In the genomic region with DNA sequence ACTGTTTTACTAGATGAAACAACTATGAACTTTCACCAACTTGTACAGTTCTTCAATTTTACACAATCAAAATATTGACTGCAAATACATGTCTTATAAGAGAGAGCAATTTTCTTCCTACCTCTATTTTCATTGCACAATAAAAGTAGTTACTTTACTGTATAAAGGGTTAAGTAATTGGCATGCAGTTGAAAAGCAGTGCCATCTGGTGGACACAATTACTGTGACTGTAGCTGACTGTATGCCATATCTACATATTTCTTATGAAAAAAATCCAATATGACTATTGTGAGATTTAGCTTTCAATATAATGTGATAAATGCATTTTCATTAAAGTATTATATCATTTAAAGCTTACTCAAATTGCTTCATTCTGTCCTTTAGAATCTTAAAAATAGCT, we compare ENCODE assay signal across 15 mouse cellular contexts. TPM values are rescaled to one million over a fixed set of nuclear protein-coding genes. Genes with fewer than 3 reads are reported as not detected.
DNase-seq lines count a peak whose midpoint lies in the region; ATAC-seq and TF ChIP-seq lines count a peak whose summit lies in the region.
"Had no signal": no experiment of that assay in that cellular context is flagged by ENCODE, and none has a peak within 500 bp of the region (broad histone marks: within the 10 kb centered on the region; RNA-seq: fewer than 3 reads in every experiment).

No protein-coding gene starts in this region.

- H3K27me3 ChIP-seq in kidney, postnatal 0 days (ENCODE audit: insufficient read depth, low read length) = no peaks in the 10 kb centered on the region
- H3K27me3 ChIP-seq in kidney, embryonic 16.5 days (ENCODE audit: insufficient read depth, low read length) = no peaks in the 10 kb centered on the region
- H3K27me3 ChIP-seq in E14TG2a.4 (ENCODE audit: insufficient read depth, low read length) = no peaks in the 10 kb centered on the region
- H3K27me3 ChIP-seq in neural tube, embryonic 15.5 days (replicated peaks) = no peaks in the 10 kb centered on the region
- H3K27me3 ChIP-seq: lung, embryonic 15.5 days; midbrain, embryonic 15.5 days had no signal

- TF ChIP-seq CTCF in kidney, postnatal 0 days (IDR thresholded peaks at IDR 0.05; ENCODE audit: low read depth) = peak; percentile 68
- peak; percentile 36 for TF ChIP-seq CTCF in E14TG2a.4 (conservative IDR thresholded peaks at IDR 0.05; ENCODE audit: low read length)

- no peaks in the 10 kb centered on the region for H3K4me1 ChIP-seq in kidney, postnatal 0 days (replicated peaks; ENCODE audit: insufficient read depth, low read length)
- no peaks in the 10 kb centered on the region for H3K4me1 ChIP-seq in kidney, embryonic 16.5 days (ENCODE audit: insufficient read depth, low read length)
- H3K4me1 ChIP-seq in E14TG2a.4 (replicated peaks; ENCODE audit: low read depth, low read length) = no peaks in the 10 kb centered on the region
- H3K4me1 ChIP-seq in neural tube, embryonic 15.5 days = no peaks in the 10 kb centered on the region
- H3K4me1 ChIP-seq: lung, embryonic 15.5 days; midbrain, embryonic 15.5 days had no signal

- H3K4me3 ChIP-seq in kidney, postnatal 0 days (replicated peaks; ENCODE audit: low read depth, low read length) = no peak overlapping the region
- H3K4me3 ChIP-seq in kidney, embryonic 16.5 days (ENCODE audit: low read length) = no peak overlapping the region
- no peak overlapping the region for H3K4me3 ChIP-seq in E14TG2a.4 (replicated peaks; ENCODE audit: low read length)
- H3K4me3 ChIP-seq in neural tube, embryonic 15.5 days (replicated peaks) = no peak overlapping the region
- H3K4me3 ChIP-seq: heart, adult 2 months; lung, embryonic 15.5 days; midbrain, embryonic 15.5 days had no signal

- DNase-seq in CD4-positive, CD25-positive, alpha-beta regulatory T cell, adult 2 months (ENCODE audit: low read depth, low spot score) = peak; percentile 1
- peak; percentile 16 for DNase-seq in kidney, postnatal 0 days (ENCODE audit: low spot score)
- peak; percentile 17 for DNase-seq in embryo, embryonic 10.5 days (ENCODE audit: low spot score)
- no peak for DNase-seq in gastrocnemius, adult 18-20 months (ENCODE audit: low spot score)
- DNase-seq: heart, adult 2 months had no signal

- no peaks in the 10 kb centered on the region for H3K36me3 ChIP-seq in kidney, postnatal 0 days (ENCODE audit: insufficient read depth, low read length)
- no peaks in the 10 kb centered on the region for H3K36me3 ChIP-seq in kidney, embryonic 16.5 days (ENCODE audit: insufficient read depth, low read length)
- H3K36me3 ChIP-seq in E14TG2a.4 (ENCODE audit: insufficient read depth, low read length) = no peaks in the 10 kb centered on the region
- no peaks in the 10 kb centered on the region for H3K36me3 ChIP-seq in neural tube, embryonic 15.5 days
- H3K36me3 ChIP-seq: lung, embryonic 15.5 days; midbrain, embryonic 15.5 days had no signal

- H3K4me2 ChIP-seq in kidney, postnatal 0 days (ENCODE audit: low read length) = no peak overlapping the region
- no peak overlapping the region for H3K4me2 ChIP-seq in kidney, embryonic 16.5 days (replicated peaks; ENCODE audit: low read depth, low read length)
- H3K4me2 ChIP-seq in neural tube, embryonic 15.5 days = no peak overlapping the region
- H3K4me2 ChIP-seq: lung, embryonic 15.5 days; midbrain, embryonic 15.5 days had no signal

- no peaks in the 10 kb centered on the region for H3K9me3 ChIP-seq in kidney, postnatal 0 days (replicated peaks; ENCODE audit: low read length)
- no peaks in the 10 kb centered on the region for H3K9me3 ChIP-seq in kidney, embryonic 16.5 days (ENCODE audit: low read length)
- H3K9me3 ChIP-seq in E14TG2a.4 (ENCODE audit: low read length) = no peaks in the 10 kb centered on the region
- H3K9me3 ChIP-seq in neural tube, embryonic 15.5 days (replicated peaks) = no peaks in the 10 kb centered on the region
- H3K9me3 ChIP-seq: lung, embryonic 15.5 days; midbrain, embryonic 15.5 days had no signal

- ATAC-seq in CD4-positive, CD25-positive, alpha-beta regulatory T cell, adult 4 months = no peak
- no peak for ATAC-seq in kidney, postnatal 0 days (replicated peaks; ENCODE audit: low FRiP score, low read depth)
- no peak for ATAC-seq in kidney, embryonic 16.5 days (ENCODE audit: low FRiP score, low TSS enrichment)
- ATAC-seq in neural tube, embryonic 15.5 days (ENCODE audit: low FRiP score) = no peak
- ATAC-seq: midbrain, embryonic 15.5 days had no signal

- no peak overlapping the region for H3K27ac ChIP-seq in kidney, postnatal 0 days
- H3K27ac ChIP-seq in kidney, embryonic 16.5 days (ENCODE audit: low read length) = no peak overlapping the region
- no peak overlapping the region for H3K27ac ChIP-seq in neural tube, embryonic 15.5 days (replicated peaks)
- H3K27ac ChIP-seq: heart, adult 2 months; lung, embryonic 15.5 days; midbrain, embryonic 15.5 days had no signal

- H3K9ac ChIP-seq in kidney, postnatal 0 days (ENCODE audit: low read depth, low read length) = no peak overlapping the region
- no peak overlapping the region for H3K9ac ChIP-seq in kidney, embryonic 16.5 days (replicated peaks; ENCODE audit: low read length)
- H3K9ac ChIP-seq in neural tube, embryonic 15.5 days (replicated peaks) = no peak overlapping the region
- H3K9ac ChIP-seq: lung, embryonic 15.5 days; midbrain, embryonic 15.5 days had no signal

RNA-seq across cellular contexts. Expression of gene Olfr823, which starts 19.1 kb away (rescaled TPM):
- not detected for polyA plus RNA-seq in CD4-positive, CD25-positive, alpha-beta regulatory T cell, adult 4 months (2017; shearing (Covaris generic))
- not detected in 2 replicates for polyA plus RNA-seq in kidney, postnatal 0 days (2015; fragmentation: Nextera tagmentation; extraction: Ambion mirVana)
- not detected in 2 replicates for polyA plus RNA-seq in kidney, embryonic 16.5 days (2015; fragmentation: Nextera tagmentation; extraction: Ambion mirVana)
- not detected for total RNA-seq in gastrocnemius, adult 18-20 months (2021)
- polyA plus RNA-seq in neural tube, embryonic 15.5 days (2015; fragmentation: Nextera tagmentation; extraction: Ambion mirVana) = not detected in 2 replicates
- total RNA-seq: heart, adult 2 months; left cerebral cortex, postnatal 14 days had no signal
- polyA plus RNA-seq: cortical plate, adult 2 months; heart, adult 2 months; large intestine, adult 2 months; lung, embryonic 15.5 days; midbrain, embryonic 15.5 days; testis, adult 2 months had no signal

RNA-seq across cellular contexts. Expression of gene Olfr822, which starts 25.1 kb away (rescaled TPM):
- under 1 TPM in 1 of 2 experiments, not detected in 1; 0.12 TPM for polyA plus RNA-seq in CD4-positive, CD25-positive, alpha-beta regulatory T cell, adult 4 months (2017; shearing (Covaris generic))
- polyA plus RNA-seq in kidney, postnatal 0 days (2015; fragmentation: Nextera tagmentation; extraction: Ambion mirVana) = not detected in 2 replicates
- polyA plus RNA-seq in kidney, embryonic 16.5 days (2015; fragmentation: Nextera tagmentation; extraction: Ambion mirVana) = not detected in 2 replicates
- not detected for total RNA-seq in gastrocnemius, adult 18-20 months (2021)
- not detected in 2 replicates for polyA plus RNA-seq in neural tube, embryonic 15.5 days (2015; fragmentation: Nextera tagmentation; extraction: Ambion mirVana)
- total RNA-seq: heart, adult 2 months; left cerebral cortex, postnatal 14 days had no signal
- polyA plus RNA-seq: cortical plate, adult 2 months; heart, adult 2 months; large intestine, adult 2 months; lung, embryonic 15.5 days; midbrain, embryonic 15.5 days; testis, adult 2 months had no signal

RNA-seq across cellular contexts. Expression of gene Olfr824, which starts 33.7 kb away (rescaled TPM):
- not detected for polyA plus RNA-seq in CD4-positive, CD25-positive, alpha-beta regulatory T cell, adult 4 months (2017; shearing (Covaris generic))
- polyA plus RNA-seq in kidney, postnatal 0 days (2015; fragmentation: Nextera tagmentation; extraction: Ambion mirVana) = not detected in 2 replicates
- polyA plus RNA-seq in kidney, embryonic 16.5 days (2015; fragmentation: Nextera tagmentation; extraction: Ambion mirVana) = not detected in 2 replicates
- total RNA-seq in gastrocnemius, adult 18-20 months (2021) = not detected
- not detected in 2 replicates for polyA plus RNA-seq in neural tube, embryonic 15.5 days (2015; fragmentation: Nextera tagmentation; extraction: Ambion mirVana)
- total RNA-seq: heart, adult 2 months; left cerebral cortex, postnatal 14 days had no signal
- polyA plus RNA-seq: cortical plate, adult 2 months; heart, adult 2 months; large intestine, adult 2 months; lung, embryonic 15.5 days; midbrain, embryonic 15.5 days; testis, adult 2 months had no signal
